Mouse (Mus musculus) ES-Bruce4 (cell line): Measurements from ENCODE around the gene Trpm6. TPM values are rescaled to one million over a fixed set of nuclear protein-coding genes. Genes with fewer than 3 reads are reported as not detected.
"Not testable (repeated sequence)": the region's sequence is repeated elsewhere in the genome, so short reads cannot be mapped to it uniquely, and the experiment has no call there.

Experiments used
- H3K27ac ChIP-seq: 2 replicates; pipeline ENCODE4 v1.5.1; 2012; ENCODE audit warnings: low read length, inconsistent platforms; ENCODE audit not compliant: insufficient read depth
- H3K27me3 ChIP-seq: 2 replicates; pipeline ENCODE4 v1.6.1; 2012; ENCODE audit warnings: mild to moderate bottlenecking, low read length, inconsistent platforms; ENCODE audit not compliant: control insufficient read depth, poor library complexity, insufficient read depth, severe bottlenecking
- H3K36me3 ChIP-seq: 2 replicates; pipeline ENCODE4 v1.6.1; 2012; ENCODE audit warnings: inconsistent platforms, mild to moderate bottlenecking, low read length, moderate library complexity; ENCODE audit not compliant: control insufficient read depth, poor library complexity, insufficient read depth, severe bottlenecking
- H3K4me1 ChIP-seq: one replicate; pipeline ENCODE4 v1.8.1; 2011; ENCODE audit warnings: low read length; ENCODE audit not compliant: control insufficient read depth, insufficient read depth
- H3K4me3 ChIP-seq: 2 replicates; pipeline ENCODE4 v1.5.1; 2011; ENCODE audit warnings: low read depth, mild to moderate bottlenecking, low read length
- H3K9ac ChIP-seq: 2 replicates; pipeline ENCODE4 v1.6.1; 2012; ENCODE audit warnings: low read depth, mild to moderate bottlenecking, inconsistent platforms; ENCODE audit not compliant: poor library complexity, severe bottlenecking
- H3K9me3 ChIP-seq: replicated peaks from 2 replicates; pipeline ENCODE4 v1.6.1; 2012; ENCODE audit warnings: mild to moderate bottlenecking, low read length, inconsistent platforms; ENCODE audit not compliant: control insufficient read depth, poor library complexity, insufficient read depth, severe bottlenecking
- CTCF ChIP-seq: IDR thresholded peaks from one replicate; pipeline ENCODE4 v1.8.1; 2011; ENCODE audit warnings: low read depth, low read length
- EP300 ChIP-seq: IDR thresholded peaks from 2 replicates; pipeline ENCODE4 v1.6.1; 2011; ENCODE audit warnings: low read depth, low read length; ENCODE audit not compliant: insufficient read depth
- POLR2A ChIP-seq: IDR thresholded peaks from one replicate; pipeline ENCODE4 v1.8.1; 2011; ENCODE audit warnings: low read length; ENCODE audit not compliant: insufficient read depth
- polyA plus RNA-seq: library from polyadenylated mRNA; stranded (reverse); fragments of >200 nt; gene quantifications from 2 replicates; pipeline ENCODE4 v1.2.4, GENCODE M21; 2011; ENCODE audit warnings: low read depth; ENCODE audit not compliant: missing spikeins, insufficient read depth, insufficient read length

Trpm6 gene
- polyA plus RNA-seq = 2.0 and 2.1 TPM in 2 replicates

- Histone ChIP-seq H3K27me3 (peaks cover 5% of the 10 kb centered on the region; the same call in 1 of the 2 replicates), H3K27ac (no peak within 1 kb of the TSS), H3K36me3 (no peaks in the 10 kb centered on the region), H3K9me3 (no peaks in the 10 kb centered on the region), H3K9ac (peak within 1 kb of the TSS; percentile 53), H3K4me1 (no peaks in the 10 kb centered on the region), H3K4me3 (peak within 1 kb of the TSS; percentile 72)
- no peak for TF ChIP-seq POLR2A
Measured at GRCm38 (mm10) chr19:18749598-18750339, at the start of gene Trpm6. Trpm6 (plus strand) TSS chr19:18749983.

GRCm38 (mm10) chr19:18708101-18708500 is 41.7 kb upstream of the Trpm6 start:
- H3K27ac ChIP-seq = no peak overlapping the region
- H3K36me3 ChIP-seq = no peaks in the 10 kb centered on the region; the same call in 1 of the 2 replicates
- no peaks in the 10 kb centered on the region for H3K27me3 ChIP-seq
- TF ChIP-seq EP300 (no peak), POLR2A (no peak), CTCF (no peak)
- no peak overlapping the region for H3K4me3 ChIP-seq
- H3K9me3 ChIP-seq = no peaks in the 10 kb centered on the region
- peaks cover 2% of the 10 kb centered on the region for H3K4me1 ChIP-seq
- no peak overlapping the region for H3K9ac ChIP-seq

GRCm38 (mm10) chr19:18710903-18711302 is 38.9 kb upstream of the Trpm6 start:
- TF ChIP-seq POLR2A (no peak), EP300 (peak; percentile 82; the same call in 1 of the 2 replicates)
- Histone ChIP-seq H3K4me1 (peaks cover 2% of the 10 kb centered on the region), H3K27me3 (no peaks in the 10 kb centered on the region), H3K9me3 (no peaks in the 10 kb centered on the region), H3K36me3 (peaks cover 5% of the 10 kb centered on the region; the same call in 1 of the 2 replicates), H3K27ac (no peak overlapping the region; the same call in 1 of the 2 replicates), H3K4me3 (no peak overlapping the region), H3K9ac (no peak overlapping the region)

DNA sequence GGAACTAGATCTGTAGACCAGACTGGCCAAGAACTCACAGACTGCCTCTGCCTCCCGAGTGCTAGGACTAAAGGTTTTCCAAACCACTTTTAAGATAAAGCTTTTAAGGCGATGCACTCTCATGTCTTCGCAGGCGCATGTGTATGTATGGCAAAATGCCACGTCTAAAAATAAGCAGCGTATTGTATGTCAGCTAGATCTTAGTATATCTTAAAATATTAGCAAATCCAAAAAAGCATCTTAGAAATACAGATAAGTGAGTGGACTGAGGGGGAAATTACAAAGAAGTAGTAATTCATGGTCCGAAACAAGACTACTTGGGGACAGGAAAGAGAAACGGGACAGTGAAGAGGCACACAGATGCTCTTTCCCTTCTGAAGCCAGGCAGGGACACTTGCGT is 38.2 kb upstream of the Trpm6 start:
- peak overlapping the region; percentile 62; the same call in 1 of the 2 replicates for H3K4me3 ChIP-seq
- peaks cover 2% of the 10 kb centered on the region for H3K4me1 ChIP-seq
- no peaks in the 10 kb centered on the region for H3K27me3 ChIP-seq
- H3K27ac ChIP-seq = peak overlapping the region; percentile 92
- H3K9ac ChIP-seq = peak overlapping the region; percentile 72
- no peaks in the 10 kb centered on the region for H3K9me3 ChIP-seq
- H3K36me3 ChIP-seq = peaks cover 5% of the 10 kb centered on the region; the same call in 1 of the 2 replicates
- TF ChIP-seq POLR2A = no peak
- TF ChIP-seq EP300 = no peak
- TF ChIP-seq CTCF = no peak

DNA sequence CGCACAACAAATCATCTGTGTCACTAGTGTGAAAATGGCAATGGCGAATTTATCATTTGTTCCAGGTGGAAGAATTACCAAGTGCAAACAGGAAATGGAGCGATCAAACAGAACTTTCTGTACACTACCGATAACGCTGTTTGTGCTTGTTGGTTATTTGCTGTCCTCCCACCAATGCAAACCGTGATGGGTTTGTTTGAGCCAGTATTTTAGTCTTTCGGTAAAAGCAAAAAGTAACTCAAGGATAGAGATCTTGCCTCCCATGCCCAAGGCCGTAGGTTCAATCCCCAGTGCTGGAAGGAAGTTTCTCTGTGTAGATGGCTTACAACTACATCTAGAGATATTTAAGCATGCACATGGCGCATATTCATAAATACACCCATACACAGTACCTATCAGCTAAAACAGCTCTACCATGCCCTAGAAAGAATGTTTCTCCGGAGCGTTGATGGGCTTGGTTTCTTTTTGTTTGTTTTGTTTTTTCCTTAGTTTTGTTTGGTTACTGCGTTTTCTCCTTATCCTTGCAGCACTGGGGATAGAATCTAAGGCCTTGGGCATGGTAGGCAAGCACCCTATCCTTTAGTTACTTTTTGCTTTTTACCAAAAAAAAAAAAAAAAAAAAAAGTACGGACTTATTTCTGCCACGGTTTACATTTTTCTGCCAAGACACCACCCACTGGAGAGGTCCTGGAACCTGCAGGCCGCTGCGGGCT is 37.5 kb upstream of the Trpm6 start:
- Histone ChIP-seq H3K27ac (peak overlapping the region; percentile 84), H3K4me1 (peaks cover 2% of the 10 kb centered on the region), H3K9ac (peak overlapping the region; percentile 72), H3K27me3 (no peaks in the 10 kb centered on the region), H3K4me3 (peak overlapping the region; percentile 83), H3K36me3 (peaks cover 9% of the 10 kb centered on the region), H3K9me3 (no peaks in the 10 kb centered on the region)
- no peak for TF ChIP-seq CTCF
- TF ChIP-seq POLR2A = no peak
- TF ChIP-seq EP300 = no peak

- H3K27ac ChIP-seq = peak within 1 kb of the TSS; percentile 84
- peaks cover 2% of the 10 kb centered on the region for H3K4me1 ChIP-seq
- peak within 1 kb of the TSS; percentile 99 for H3K4me3 ChIP-seq
- peaks cover 14% of the 10 kb centered on the region for H3K36me3 ChIP-seq
- TF ChIP-seq POLR2A (no peak), EP300 (no peak), CTCF (peak; percentile 16)
- no peaks in the 10 kb centered on the region for H3K27me3 ChIP-seq
- no peaks in the 10 kb centered on the region for H3K9me3 ChIP-seq
- H3K9ac ChIP-seq = peak within 1 kb of the TSS; percentile 93
Measured at GRCm38 (mm10) chr19:18712866-18713300, 36.9 kb upstream of the Trpm6 start, which contains the start of gene D030056L22Rik. D030056L22Rik (plus strand) TSS chr19:18713193.

DNA sequence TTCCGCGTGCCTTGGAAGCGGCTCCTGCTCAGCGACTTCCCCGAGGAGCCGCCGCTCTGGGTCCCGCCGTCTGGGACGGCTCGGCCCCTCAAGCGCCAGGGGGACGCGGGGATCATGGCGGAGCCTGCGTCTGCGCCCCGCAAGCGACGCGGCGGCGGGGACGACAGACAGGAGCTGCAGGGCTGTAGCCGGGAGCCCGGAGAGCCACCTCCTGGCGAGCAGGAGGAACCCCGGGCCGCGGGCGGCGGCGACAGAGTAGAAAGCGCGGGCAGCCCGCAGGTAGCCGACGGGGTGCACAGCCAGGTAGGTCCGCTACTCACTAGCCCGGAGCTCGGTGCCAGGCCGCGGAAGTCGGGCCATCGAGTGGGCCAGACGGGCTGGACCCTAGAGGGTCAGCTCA is 36.4 kb upstream of the Trpm6 start:
- peak overlapping the region; percentile 93 for H3K9ac ChIP-seq
- H3K4me3 ChIP-seq = peak overlapping the region; percentile 99
- not testable (repeated sequence) for H3K27ac ChIP-seq, H3K27me3 ChIP-seq, H3K4me1 ChIP-seq, H3K9me3 ChIP-seq
- peaks cover 18% of the 10 kb centered on the region for H3K36me3 ChIP-seq
